ENCODE assay signal across 8 mouse cellular contexts in genomic region chr2:167630421-167630820, GRCm38 (mm10). TPM values are rescaled to one million over a fixed set of nuclear protein-coding genes. Genes with fewer than 3 reads are reported as not detected.
DNase-seq lines count a peak whose midpoint lies in the region; ATAC-seq and TF ChIP-seq lines count a peak whose summit lies in the region.

No protein-coding gene starts in this region.

- peaks cover 85% of the 10 kb centered on the region for H3K4me1 ChIP-seq in erythroblast, embryonic 14.5 days (ENCODE audit: control insufficient read depth)
- H3K4me1 ChIP-seq in CH12.LX (ENCODE audit: control insufficient read depth in 1 of 2, insufficient read depth in 2 of 2), result peaks cover 38 to 66% of the 10 kb centered on the region in 2 experiments
- H3K4me1 ChIP-seq in forebrain, embryonic 16.5 days (replicated peaks; ENCODE audit: control insufficient read depth, insufficient read depth, low read length), result peaks cover 44% of the 10 kb centered on the region
- peaks cover 89% of the 10 kb centered on the region for H3K4me1 ChIP-seq in liver, embryonic 15.5 days (replicated peaks)

- in situ Hi-C loops in CH12.LX (cut with MboI; ENCODE audit: low pct_ligation_motif_present, low pct_unique_long_range_greater_than_20kb, low sequenced_read_pairs), result no loop called here

- dilution Hi-C loops in CH12.LX (cut with MboI; ENCODE audit: extremely low pct_ligation_motif_present, extremely low pct_unique_long_range_greater_than_20kb, low sequenced_read_pairs), result no loop called here

- no peak for TF ChIP-seq EP300 in CH12.LX (IDR thresholded peaks at IDR 0.05; ENCODE audit: low read length)

- WGBS in forebrain, embryonic 16.5 days, result 81% methylated on average over 5 of the region's 5 CpGs
- WGBS in liver, embryonic 15.5 days (ENCODE audit: insufficient replicate concordance), result 46% methylated on average over 5 of the region's 5 CpGs

- peak overlapping the region; percentile 97 for H3K9ac ChIP-seq in CH12.LX (ENCODE audit: insufficient read depth, low read depth)
- peak overlapping the region; percentile 92 for H3K9ac ChIP-seq in forebrain, embryonic 16.5 days (replicated peaks; ENCODE audit: low read depth, low read length)
- H3K9ac ChIP-seq in liver, embryonic 15.5 days, result peak overlapping the region; percentile 99

- TF ChIP-seq POLR2A in CH12.LX (IDR thresholded peaks at IDR 0.05; ENCODE audit: low read depth, low read length), result no peak

- H3K27me3 ChIP-seq in erythroblast, embryonic 14.5 days (ENCODE audit: control insufficient read depth), result no peaks in the 10 kb centered on the region
- no peaks in the 10 kb centered on the region for H3K27me3 ChIP-seq in CH12.LX (replicated peaks)
- no peaks in the 10 kb centered on the region for H3K27me3 ChIP-seq in forebrain, embryonic 16.5 days (replicated peaks; ENCODE audit: control insufficient read depth, insufficient read depth, low read length)
- H3K27me3 ChIP-seq in liver, embryonic 15.5 days, result no peaks in the 10 kb centered on the region

- H3K79me2 ChIP-seq in CH12.LX (replicated peaks; ENCODE audit: control insufficient read depth, extremely low read depth, insufficient read depth, poor library complexity, severe bottlenecking), result peaks cover 61% of the 10 kb centered on the region

- no peak for TF ChIP-seq RAD21 in CH12.LX (IDR thresholded peaks at IDR 0.05; ENCODE audit: low read depth, low read length)

- H3K9me3 ChIP-seq in erythroblast, embryonic 14.5 days (ENCODE audit: control insufficient read depth, low read length), result no peaks in the 10 kb centered on the region
- H3K9me3 ChIP-seq in CH12.LX (replicated peaks; ENCODE audit: low read length), result no peaks in the 10 kb centered on the region
- no peaks in the 10 kb centered on the region for H3K9me3 ChIP-seq in forebrain, embryonic 16.5 days (ENCODE audit: control insufficient read depth, low read length)
- H3K9me3 ChIP-seq in liver, embryonic 15.5 days (replicated peaks), result no peaks in the 10 kb centered on the region

- no peak for DNase-seq in CH12.LX (ENCODE audit: extremely low read depth)
- DNase-seq in urinary bladder, postnatal 10 days (ENCODE audit: low spot score), result no peak
- no peak for DNase-seq in cerebellum, postnatal 10 days
- DNase-seq in adrenal gland, postnatal 14 days, result no peak

- peaks cover 60% of the 10 kb centered on the region for H3K36me3 ChIP-seq in erythroblast, embryonic 14.5 days (ENCODE audit: control insufficient read depth)
- peaks cover 24 to 38% of the 10 kb centered on the region in 2 experiments for H3K36me3 ChIP-seq in CH12.LX (replicated peaks in 1 of 2; ENCODE audit: control insufficient read depth in 1 of 2, insufficient read depth in 1 of 2, low read length in 1 of 2)
- no peaks in the 10 kb centered on the region for H3K36me3 ChIP-seq in forebrain, embryonic 16.5 days (ENCODE audit: control insufficient read depth, insufficient read depth)
- peaks cover 26% of the 10 kb centered on the region for H3K36me3 ChIP-seq in liver, embryonic 15.5 days (replicated peaks)

- H3K4me3 ChIP-seq in erythroblast, embryonic 14.5 days (replicated peaks), result peak overlapping the region; percentile 90
- peak overlapping the region; percentile 61 to 86 (median 71) for H3K4me3 ChIP-seq in CH12.LX (replicated peaks in 1 of 3; ENCODE audit: low read depth in 2 of 3, low read length in 2 of 3, poor library complexity in 1 of 3)
- peak overlapping the region; percentile 85 for H3K4me3 ChIP-seq in forebrain, embryonic 16.5 days (replicated peaks; ENCODE audit: low read length)
- peak overlapping the region; percentile 94 for H3K4me3 ChIP-seq in liver, embryonic 15.5 days (replicated peaks)

- peak overlapping the region; percentile 36 for H3K27ac ChIP-seq in CH12.LX (ENCODE audit: insufficient read depth, low read depth)
- no peak overlapping the region for H3K27ac ChIP-seq in forebrain, embryonic 16.5 days (ENCODE audit: low read length)
- peak overlapping the region; percentile 99 for H3K27ac ChIP-seq in liver, embryonic 15.5 days (replicated peaks)

- H3K4me2 ChIP-seq in CH12.LX (ENCODE audit: insufficient read depth, low read depth, poor library complexity, severe bottlenecking), result peak overlapping the region; percentile 82
- peak overlapping the region; percentile 91 for H3K4me2 ChIP-seq in forebrain, embryonic 16.5 days (ENCODE audit: low read length)
- H3K4me2 ChIP-seq in liver, embryonic 15.5 days, result peak overlapping the region; percentile 79

- ATAC-seq in erythroblast, adult 5-6 weeks (replicated peaks; ENCODE audit: low FRiP score, poor library complexity, severe bottlenecking), result no peak
- no peak for ATAC-seq in forebrain, embryonic 16.5 days
- no peak for ATAC-seq in liver, embryonic 15.5 days (ENCODE audit: insufficient read depth)

- no peak for TF ChIP-seq CTCF in CH12.LX (conservative IDR thresholded peaks at IDR 0.05 in 1 of 2, IDR thresholded peaks at IDR 0.05 in 1 of 2; ENCODE audit: low read depth in 2 of 2, low read length in 2 of 2)

TF ChIP-seq in CH12.LX, 34 proteins besides CTCF, POLR2A, EP300 and RAD21:
- TF ChIP-seq CHD1 (IDR thresholded peaks at IDR 0.05; ENCODE audit: low read depth, low read length), result 0 out of 2 replicates have a peak, but pooled peaks have one; percentile 31
- no peak for TF ChIP-seq ZC3H11A (IDR thresholded peaks at IDR 0.05; ENCODE audit: low read depth, low read length)
- TF ChIP-seq ZNF384 (IDR thresholded peaks at IDR 0.05; ENCODE audit: low read depth, low read length), result no peak
- no peak for TF ChIP-seq JUN (IDR thresholded peaks at IDR 0.05; ENCODE audit: insufficient read depth, low read depth, low read length)

RNA-seq across cellular contexts. Expression of gene Ube2v1, which starts 1.5 kb away (rescaled TPM):
- 34.4 and 42.6 TPM in 2 replicates for polyA plus RNA-seq in erythroblast, embryonic 14.5 days (2012)
- 134 and 176 TPM in 2 replicates for total RNA-seq in erythroblast, adult 5-6 weeks (2015; ENCODE audit: low replicate concordance)
- total RNA-seq in erythroblast, adult 5-6 weeks (2017; ENCODE audit: low replicate concordance), result 150 and 202 TPM in 2 replicates
- total RNA-seq in CH12.LX (2012; rRNA removed) (126 TPM in 2 replicates), CH12.LX (2014; rRNA removed) (84.0 and 92.8 TPM in 2 replicates)
- polyA plus RNA-seq in CH12.LX (2012; ENCODE audit: insufficient read length, low read depth), result 157 and 184 TPM in 2 replicates
- 273 and 281 TPM in 2 replicates for polyA plus RNA-seq in forebrain, embryonic 16.5 days (2015; fragmentation: Nextera tagmentation; extraction: Ambion mirVana)
- 187 and 195 TPM in 2 replicates for polyA plus RNA-seq in liver, embryonic 15.5 days (2015; fragmentation: Nextera tagmentation; extraction: Ambion mirVana)
- 172 and 174 TPM in 2 replicates for total RNA-seq in adrenal gland, postnatal 14 days (2021)

RNA-seq across cellular contexts. Expression of gene Gm20431, which starts 30.9 kb away (rescaled TPM):
- not detected in 2 replicates for polyA plus RNA-seq in erythroblast, embryonic 14.5 days (2012)
- total RNA-seq in erythroblast, adult 5-6 weeks (2015; ENCODE audit: low replicate concordance), result not detected in 2 replicates
- not detected in 2 replicates for total RNA-seq in erythroblast, adult 5-6 weeks (2017; ENCODE audit: low replicate concordance)
- 10.3 and 15.0 TPM in 2 replicates for total RNA-seq in CH12.LX (2012; rRNA removed)
- total RNA-seq in CH12.LX (2014; rRNA removed), result not detected in 2 replicates
- 2.4 TPM in 1 of 2 replicates, not detected in the other for polyA plus RNA-seq in CH12.LX (2012; ENCODE audit: insufficient read length, low read depth)
- 8.2 and 11.7 TPM in 2 replicates for polyA plus RNA-seq in forebrain, embryonic 16.5 days (2015; fragmentation: Nextera tagmentation; extraction: Ambion mirVana)
- polyA plus RNA-seq in liver, embryonic 15.5 days (2015; fragmentation: Nextera tagmentation; extraction: Ambion mirVana), result 0.63 TPM in 1 of 2 replicates, not detected in the other
- 19.2 and 23.8 TPM in 2 replicates for total RNA-seq in adrenal gland, postnatal 14 days (2021)

RNA-seq across cellular contexts. Expression of gene Cebpb, which starts 58.3 kb away (rescaled TPM):
- polyA plus RNA-seq in erythroblast, embryonic 14.5 days (2012), result 4.3 and 4.7 TPM in 2 replicates
- 8.8 and 9.0 TPM in 2 replicates for total RNA-seq in erythroblast, adult 5-6 weeks (2015; ENCODE audit: low replicate concordance)
- 7.3 and 14.8 TPM in 2 replicates for total RNA-seq in erythroblast, adult 5-6 weeks (2017; ENCODE audit: low replicate concordance)
- 2.3 and 6.2 TPM in 2 replicates for total RNA-seq in CH12.LX (2012; rRNA removed)
- 0.19 TPM in 1 of 2 replicates, not detected in the other for total RNA-seq in CH12.LX (2014; rRNA removed)
- 0.24 TPM in 1 of 2 replicates, not detected in the other for polyA plus RNA-seq in CH12.LX (2012; ENCODE audit: insufficient read length, low read depth)
- polyA plus RNA-seq in forebrain, embryonic 16.5 days (2015; fragmentation: Nextera tagmentation; extraction: Ambion mirVana), result 0.32 and 0.56 TPM in 2 replicates
- 13.0 and 14.0 TPM in 2 replicates for polyA plus RNA-seq in liver, embryonic 15.5 days (2015; fragmentation: Nextera tagmentation; extraction: Ambion mirVana)
- 358 and 403 TPM in 2 replicates for total RNA-seq in adrenal gland, postnatal 14 days (2021)

RNA-seq across cellular contexts. Expression of gene Tmem189, which starts 59.2 kb away (rescaled TPM):
- 11.3 and 11.7 TPM in 2 replicates for polyA plus RNA-seq in erythroblast, embryonic 14.5 days (2012)
- 19.6 and 20.8 TPM in 2 replicates for total RNA-seq in erythroblast, adult 5-6 weeks (2015; ENCODE audit: low replicate concordance)
- 23.7 and 52.9 TPM in 2 replicates for total RNA-seq in erythroblast, adult 5-6 weeks (2017; ENCODE audit: low replicate concordance)
- 30.9 and 31.0 TPM in 2 replicates for total RNA-seq in CH12.LX (2012; rRNA removed)
- total RNA-seq in CH12.LX (2014; rRNA removed), result 25.1 and 27.9 TPM in 2 replicates
- 29.4 and 29.5 TPM in 2 replicates for polyA plus RNA-seq in CH12.LX (2012; ENCODE audit: insufficient read length, low read depth)
- 30.2 and 30.6 TPM in 2 replicates for polyA plus RNA-seq in forebrain, embryonic 16.5 days (2015; fragmentation: Nextera tagmentation; extraction: Ambion mirVana)
- 17.4 and 18.2 TPM in 2 replicates for polyA plus RNA-seq in liver, embryonic 15.5 days (2015; fragmentation: Nextera tagmentation; extraction: Ambion mirVana)
- 30.7 and 37.5 TPM in 2 replicates for total RNA-seq in adrenal gland, postnatal 14 days (2021)
